ENCODE assay signal across 7 mouse cellular contexts in genomic region chr2:112378973-112379898, GRCm38 (mm10). TPM values are rescaled to one million over a fixed set of nuclear protein-coding genes. Genes with fewer than 3 reads are reported as not detected.
DNase-seq lines count a peak whose midpoint lies in the region; ATAC-seq lines count a peak whose summit lies in the region.

Katnbl1 (plus strand) TSS chr2:112379211.

- peak; percentile 88 for DNase-seq in adrenal gland, adult 8-10 months
- peak; percentile 96 for DNase-seq in embryo, embryonic 9.5 days (ENCODE audit: extremely low spot score)
- peak; percentile 85 for DNase-seq in kidney, adult 11 months
- peak; percentile 96 for DNase-seq in limb, embryonic 10.5 days (ENCODE audit: low spot score)
- DNase-seq in spleen, adult 12 weeks (ENCODE audit: low spot score), result peak; percentile 92

- H3K4me1 ChIP-seq in limb, embryonic 10.5 days, result peaks cover 9% of the 10 kb centered on the region
- peaks cover 16% of the 10 kb centered on the region for H3K4me1 ChIP-seq in midbrain, embryonic 13.5 days (replicated peaks)

- H3K27ac ChIP-seq in limb, embryonic 10.5 days, result peak within 1 kb of the TSS; percentile 98
- peak within 1 kb of the TSS; percentile 89 for H3K27ac ChIP-seq in midbrain, embryonic 13.5 days

- H3K4me3 ChIP-seq in limb, embryonic 10.5 days, result peak within 1 kb of the TSS; percentile 96
- peak within 1 kb of the TSS; percentile 96 for H3K4me3 ChIP-seq in midbrain, embryonic 13.5 days (replicated peaks)

- peaks cover 8% of the 10 kb centered on the region; the same call in 1 of the 2 replicates for H3K36me3 ChIP-seq in limb, embryonic 10.5 days
- no peaks in the 10 kb centered on the region for H3K36me3 ChIP-seq in midbrain, embryonic 13.5 days

- peak within 1 kb of the TSS; percentile 65 for H3K4me2 ChIP-seq in midbrain, embryonic 13.5 days (replicated peaks)

- no peaks in the 10 kb centered on the region for H3K9me3 ChIP-seq in limb, embryonic 10.5 days (replicated peaks)
- H3K9me3 ChIP-seq in midbrain, embryonic 13.5 days, result no peaks in the 10 kb centered on the region

- peak; percentile 94 for ATAC-seq in granulocyte monocyte progenitor cell, adult 5-6 weeks (replicated peaks; ENCODE audit: poor library complexity, severe bottlenecking)
- ATAC-seq in midbrain, embryonic 13.5 days, result peak; percentile 99

- under 1% methylated on average over 72 of the region's 72 CpGs for WGBS in limb, embryonic 10.5 days
- WGBS in midbrain, embryonic 13.5 days, result under 1% methylated on average over 65 of the region's 72 CpGs

- H3K9ac ChIP-seq in midbrain, embryonic 13.5 days (replicated peaks), result peak within 1 kb of the TSS; percentile 96

- H3K27me3 ChIP-seq in limb, embryonic 10.5 days (ENCODE audit: low read depth, poor library complexity, severe bottlenecking), result no peaks in the 10 kb centered on the region
- H3K27me3 ChIP-seq in midbrain, embryonic 13.5 days, result 0 out of 2 replicates have a peak, but pooled peaks cover 3% of the 10 kb centered on the region

RNA-seq across cellular contexts. Expression of gene Katnbl1, which starts in this region (rescaled TPM):
- 10 to 100 TPM; 10.8 to 13.9 (median 12.1) TPM for total RNA-seq in adrenal gland, adult 8-10 months (2022)
- total RNA-seq in granulocyte monocyte progenitor cell, adult 5-6 weeks (2014; fragmentation: Nextera tagmentation), result 18.0 and 18.1 TPM in 2 replicates
- total RNA-seq in granulocyte monocyte progenitor cell, adult 5-6 weeks (2017), result 16.4 and 18.1 TPM in 2 replicates
- polyA plus RNA-seq in limb, embryonic 10.5 days (2016; fragmentation: Nextera tagmentation; extraction: Ambion mirVana), result 37.5 and 44.4 TPM in 2 replicates
- 32.4 and 39.1 TPM in 2 replicates for polyA plus RNA-seq in midbrain, embryonic 13.5 days (2015; fragmentation: Nextera tagmentation; extraction: Ambion mirVana)

Comparison
In these comparisons a context has a peak if more than half of its experiments do, and no peak if none do; other contexts are left out.
1. Peak in every context shown above with its lines: DNase-seq, ATAC-seq, H3K4me3 ChIP-seq and H3K27ac ChIP-seq.